Mouse (Mus musculus) 416B (cell line): ENCODE measurements at regions not wholly inside any gene's neighbourhood (a gene's known extent, or its start where the extent isn't known, plus 50 kb on each side); places are given as distances from the start of the nearest gene placed in this dataset.

Experiments
- DNase-seq: peaks from one replicate; pipeline ENCODE4 v3.0.0; 2011; ENCODE audit warnings: low read depth

DNA sequence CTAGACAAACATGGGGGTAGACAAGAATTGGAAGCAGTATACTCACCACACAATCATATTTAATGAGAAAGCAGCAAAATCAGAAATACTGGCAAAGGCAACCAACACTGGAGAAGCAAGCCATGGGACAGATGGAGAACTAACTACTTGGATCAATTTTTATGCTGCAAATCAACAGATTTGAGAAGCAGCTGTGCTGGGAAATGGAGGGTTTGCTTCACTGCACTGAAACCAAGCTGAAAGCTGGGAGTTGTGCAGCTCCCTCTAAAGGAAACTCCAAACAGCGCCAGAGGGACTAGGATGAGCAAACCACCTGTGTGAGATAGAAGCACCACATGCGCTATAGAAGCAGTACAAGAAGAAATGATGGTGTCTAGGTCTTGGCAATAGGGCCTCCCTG lies 1246.0 kb downstream of the Lrfn5 start:
- no peak for DNase-seq

DNA sequence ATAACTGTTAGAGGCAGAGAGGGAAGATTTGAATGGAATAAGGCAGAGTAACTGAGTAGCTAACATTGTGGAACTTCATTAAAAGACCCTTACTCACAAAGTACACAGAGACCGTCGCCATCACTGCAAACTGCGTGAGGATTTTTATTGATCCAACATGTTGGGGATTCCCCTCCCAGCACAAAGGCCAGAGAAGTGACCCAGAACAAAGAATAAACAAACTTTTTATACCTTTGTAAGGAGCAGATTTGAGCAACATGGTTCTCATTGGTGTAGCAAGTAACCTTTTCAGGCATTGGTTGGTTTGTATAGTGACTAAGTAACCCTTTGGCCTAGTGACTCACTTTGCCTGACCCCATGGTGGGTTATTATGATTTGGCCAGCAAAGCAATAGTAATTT lies 1246.9 kb downstream of the Lrfn5 start:
- no peak for DNase-seq

DNA sequence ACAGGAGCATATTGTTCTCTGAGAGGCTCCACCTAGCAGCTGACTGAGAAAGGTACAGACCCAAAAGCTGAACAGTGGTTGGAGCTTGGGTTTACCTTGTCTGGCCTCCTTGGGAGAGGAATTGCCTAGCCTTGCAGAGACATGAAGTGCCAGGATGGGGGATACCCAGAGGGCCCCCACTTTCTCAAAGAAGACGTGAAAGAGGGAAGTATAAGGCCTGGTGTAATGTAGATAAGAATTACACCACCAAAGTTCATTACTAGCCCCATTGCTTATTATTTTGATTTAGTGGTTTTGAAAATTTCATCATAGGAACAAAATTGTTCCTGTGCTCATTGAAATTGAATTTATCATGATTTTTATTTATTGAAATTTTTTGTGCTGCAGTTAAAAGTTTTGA lies 1253.0 kb downstream of the Lrfn5 start:
- peak; percentile 47 for DNase-seq

DNA sequence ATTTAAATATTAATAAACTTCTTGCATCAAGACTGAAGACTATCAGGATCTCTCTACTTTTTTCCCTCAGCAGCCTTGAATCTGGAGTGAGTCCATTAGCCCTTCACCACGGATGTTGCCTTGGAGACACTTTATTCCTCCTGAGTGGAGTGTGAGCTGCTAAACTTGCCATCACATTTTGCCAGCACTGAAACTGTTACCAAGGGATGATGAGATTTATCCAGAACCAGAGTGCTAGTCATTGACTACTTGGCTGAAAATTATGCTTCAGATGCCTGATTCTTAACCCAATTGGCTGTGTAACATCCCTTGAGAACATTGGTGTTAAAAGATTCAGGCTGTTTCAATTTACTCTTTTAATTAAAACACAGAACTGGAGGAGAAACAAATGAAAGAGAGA lies 1289.8 kb downstream of the Lrfn5 start:
- DNase-seq, result no peak
